Mouse (Mus musculus): Measurements from ENCODE around the gene Rarg. TPM values are rescaled to one million over a fixed set of nuclear protein-coding genes. Genes with fewer than 3 reads are reported as not detected.

Rarg gene
- 6.0 and 7.4 TPM in 2 replicates for polyA plus RNA-seq (2015; fragmentation: Nextera tagmentation; extraction: Ambion mirVana)

GRCm38 (mm10) chr15:102257202-102258075, at the start of gene Rarg:
Rarg (minus strand) TSS chr15:102257517.
- DNase-seq (ENCODE audit: low spot score): no peak

GRCm38 (mm10) chr15:102302542-102302941, 45.2 kb upstream of the Rarg start:
- no peak for DNase-seq (ENCODE audit: low spot score)

DNA sequence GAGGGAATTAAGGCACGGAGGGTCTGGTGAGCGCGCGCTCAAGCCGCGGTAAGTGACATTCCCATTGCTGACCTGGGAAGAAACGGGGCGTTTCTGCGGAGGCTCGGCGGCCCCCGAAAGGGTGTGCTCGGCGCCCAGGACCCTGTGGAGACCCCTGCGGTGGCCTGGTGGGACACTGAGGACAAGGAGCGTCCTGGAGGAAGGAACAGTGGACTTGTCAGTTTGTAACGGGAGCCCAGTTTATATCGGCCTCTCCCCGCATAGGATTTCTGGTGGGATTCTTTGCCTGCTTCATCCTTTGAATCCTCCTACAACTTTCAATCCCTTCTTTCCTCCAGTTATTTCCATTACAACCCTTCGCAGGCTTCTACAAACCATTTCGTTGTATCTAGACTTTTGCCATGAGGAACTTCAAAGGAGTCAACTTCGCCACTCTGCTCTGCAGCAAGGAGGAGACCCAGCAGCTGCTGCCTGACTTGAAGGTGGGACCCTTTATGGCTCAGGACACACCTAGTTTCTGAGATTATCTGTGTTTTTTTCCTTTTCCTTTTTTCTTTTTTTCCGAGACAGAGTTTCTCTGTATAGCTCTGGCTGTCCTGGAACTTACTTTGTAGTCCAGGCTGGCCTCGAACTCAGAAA, 39.2 kb upstream of the Rarg start:
- DNase-seq (ENCODE audit: low spot score): no peak

- DNase-seq (ENCODE audit: low spot score): peak; percentile 93
Observed at GRCm38 (mm10) chr15:102295633-102296367, 38.5 kb upstream of the Rarg start, which contains the start of gene Espl1. Espl1 (plus strand) TSS chr15:102296266.

DNA sequence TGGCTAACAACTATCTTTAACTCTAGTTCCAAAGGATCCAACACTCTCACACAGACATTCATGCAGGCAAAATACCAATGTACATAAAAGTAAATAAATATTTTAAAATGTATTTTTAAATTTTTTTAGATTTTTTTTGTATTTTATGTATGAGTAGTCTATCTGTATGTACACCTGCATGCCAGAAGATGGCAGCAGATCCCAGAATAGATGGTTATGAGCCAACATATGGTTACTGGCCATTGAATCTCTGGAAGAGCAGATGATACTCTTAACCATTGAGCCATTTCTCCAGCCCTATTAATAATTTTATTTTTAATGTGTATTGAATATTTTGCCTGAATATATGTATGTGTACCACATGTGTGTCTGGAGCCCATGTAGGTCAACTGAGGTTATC, 30.1 kb upstream of the Rarg start:
- peak; percentile 55 for DNase-seq (ENCODE audit: low spot score)

DNA sequence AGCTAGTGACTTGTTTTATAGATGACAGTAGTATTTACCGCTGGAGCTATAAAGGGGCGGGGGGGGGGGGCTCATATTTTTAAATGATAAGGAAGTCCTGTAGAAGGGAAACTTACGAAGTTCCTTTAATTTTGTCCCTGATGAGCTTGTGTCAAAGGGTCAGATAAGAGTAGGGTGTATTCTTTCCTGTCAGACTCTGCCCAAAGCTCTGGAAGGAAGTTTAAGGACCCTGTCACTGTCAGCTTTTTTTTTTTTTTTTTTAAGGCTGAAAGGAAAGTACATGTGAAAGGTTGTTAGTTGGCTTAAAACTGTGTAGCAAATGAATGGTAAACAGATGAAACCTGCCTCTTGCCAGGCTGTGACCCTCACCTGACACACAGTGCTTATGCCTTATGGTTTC, 26.3 kb upstream of the Rarg start:
- no peak for DNase-seq (ENCODE audit: low spot score)

GRCm38 (mm10) chr15:102282463-102283292, 25.4 kb upstream of the Rarg start:
- no peak for DNase-seq (ENCODE audit: low spot score)

DNA sequence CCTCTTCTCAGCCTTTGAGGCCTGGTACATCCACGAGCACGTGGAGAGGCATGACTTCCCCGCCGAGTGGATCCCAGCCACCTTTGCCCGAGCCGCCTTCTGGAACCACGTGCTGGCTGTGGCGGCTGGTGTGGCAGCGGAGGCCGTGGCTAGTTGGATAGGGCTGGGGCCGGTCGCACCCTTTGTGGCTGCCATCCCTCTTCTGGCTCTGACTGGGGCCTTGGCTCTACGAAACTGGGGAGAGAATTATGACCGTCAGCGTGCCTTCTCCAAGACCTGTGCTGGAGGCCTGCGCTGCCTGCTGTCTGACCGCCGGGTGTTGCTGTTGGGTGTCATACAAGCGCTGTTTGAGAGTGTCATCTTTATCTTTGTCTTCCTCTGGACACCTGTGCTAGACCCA, 23.3 kb upstream of the Rarg start:
- DNase-seq (ENCODE audit: low spot score): no peak

DNA sequence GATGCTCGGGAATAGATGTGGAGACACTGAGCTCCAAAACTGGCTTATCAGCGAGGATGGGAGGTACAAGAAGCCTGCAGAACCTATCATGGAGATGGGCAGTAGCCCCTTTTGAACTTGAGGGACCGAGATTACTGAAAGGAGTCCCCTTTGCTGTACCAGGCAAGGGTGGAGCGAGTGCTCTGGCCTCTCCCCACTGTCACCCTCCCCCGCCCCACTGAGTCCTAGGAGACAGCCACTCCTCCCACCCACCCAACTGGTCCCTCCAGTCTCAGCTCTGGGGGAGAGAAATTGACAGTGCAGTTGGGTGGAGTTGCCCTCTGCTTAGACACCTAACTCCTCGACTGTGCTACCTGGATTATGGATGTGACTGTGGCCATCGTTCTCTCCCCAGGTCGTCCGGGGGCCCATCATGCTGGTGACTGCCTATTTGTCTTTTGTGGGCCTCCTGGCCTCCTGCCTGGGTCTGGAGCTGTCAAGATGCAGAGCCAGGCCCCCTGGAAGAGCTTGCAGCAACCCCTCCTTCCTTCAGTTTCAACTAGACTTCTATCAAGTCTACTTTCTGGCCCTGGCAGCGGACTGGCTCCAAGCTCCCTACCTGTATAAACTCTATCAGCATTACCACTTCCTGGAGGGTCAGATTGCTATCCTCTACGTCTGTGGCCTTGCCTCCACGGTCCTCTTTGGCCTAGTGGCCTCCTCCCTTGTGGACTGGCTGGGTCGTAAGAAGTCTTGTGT, 22.6 kb upstream of the Rarg start:
- DNase-seq (ENCODE audit: low spot score): no peak

- peak; percentile 93 for DNase-seq (ENCODE audit: low spot score)
Observed at GRCm38 (mm10) chr15:102279092-102279782, 21.9 kb upstream of the Rarg start, which contains the start of gene Mfsd5. Mfsd5 (plus strand) TSS chr15:102279454.

- no peak for DNase-seq (ENCODE audit: low spot score)
Observed at GRCm38 (mm10) chr15:102278726-102279091, 21.4 kb upstream of the Rarg start.

DNA sequence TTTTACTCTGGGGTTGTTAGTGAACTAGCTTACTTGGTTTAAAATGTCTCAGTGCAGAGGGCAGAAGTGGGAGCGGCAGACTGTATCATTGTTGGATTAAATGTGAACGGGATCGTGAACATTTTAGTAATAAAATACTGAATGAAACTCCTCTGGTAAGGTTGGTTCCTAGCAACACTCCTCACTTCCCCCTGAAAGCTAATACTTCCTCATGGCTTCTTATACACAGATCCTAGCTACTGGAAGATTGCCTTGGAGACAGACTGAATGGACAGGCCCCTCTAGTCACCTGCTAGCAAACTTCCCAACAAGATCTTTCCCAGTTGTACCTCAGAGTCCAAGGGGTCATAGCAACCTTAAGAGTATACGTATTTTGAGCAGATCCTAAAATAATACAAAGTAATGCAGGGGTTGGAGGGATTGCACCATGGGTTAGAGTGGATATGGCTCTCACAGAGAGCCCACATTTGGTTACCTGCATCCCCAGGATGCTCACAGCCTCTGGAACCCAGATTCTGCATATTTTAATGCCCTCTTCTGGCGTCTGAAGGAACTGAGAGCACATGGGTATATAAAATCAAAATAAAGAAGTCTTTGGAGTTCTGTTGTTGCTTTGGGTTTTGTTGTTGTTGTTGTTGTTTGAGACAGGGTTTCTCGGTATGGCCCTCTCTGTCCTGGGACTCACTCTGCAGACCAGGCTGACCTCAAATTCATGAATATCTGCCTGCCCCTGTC, 16.8 kb upstream of the Rarg start:
- no peak for DNase-seq (ENCODE audit: low spot score)

GRCm38 (mm10) chr15:102271441-102271840, 14.1 kb upstream of the Rarg start:
- DNase-seq (ENCODE audit: low spot score): no peak

DNA sequence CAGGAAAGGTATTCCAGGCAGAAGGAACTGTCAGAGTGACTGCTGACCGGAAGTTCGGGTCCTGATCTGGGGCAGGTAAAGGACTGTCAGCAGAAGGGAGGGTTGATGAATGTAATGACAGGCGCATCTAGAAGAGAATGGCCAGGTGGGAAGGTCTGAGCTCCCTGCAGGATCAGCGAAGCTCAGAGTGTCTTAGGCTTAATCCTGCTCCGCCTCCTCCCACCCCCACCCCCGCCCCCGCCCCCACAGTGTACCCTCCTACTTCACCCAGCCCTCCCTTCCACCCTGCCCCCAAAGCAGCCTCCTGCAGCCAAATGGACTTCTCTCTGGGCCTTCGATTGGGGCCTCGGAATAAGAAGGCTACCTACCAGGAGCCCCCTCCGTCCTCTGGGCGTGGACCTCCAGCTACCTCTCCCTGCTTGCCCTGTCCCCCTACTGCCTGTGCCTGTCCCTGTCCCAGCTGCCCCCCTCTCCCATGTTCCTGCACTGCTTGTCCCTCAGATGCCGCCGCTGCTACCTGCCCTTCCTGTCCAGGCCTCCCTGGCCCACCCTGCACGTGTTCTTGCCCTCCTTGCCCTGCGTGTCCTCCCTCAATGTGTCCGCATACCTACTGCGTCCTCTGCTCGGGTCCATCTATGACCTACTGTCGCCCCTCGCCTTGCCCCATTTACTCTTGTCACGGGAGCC, 13.1 kb upstream of the Rarg start, which contains the start of gene Gm9918:
Gene Gm9918, plus strand, starts transcription at position 290 of the 687 bp plus-strand sequence.
- DNase-seq (ENCODE audit: low spot score): no peak

DNA sequence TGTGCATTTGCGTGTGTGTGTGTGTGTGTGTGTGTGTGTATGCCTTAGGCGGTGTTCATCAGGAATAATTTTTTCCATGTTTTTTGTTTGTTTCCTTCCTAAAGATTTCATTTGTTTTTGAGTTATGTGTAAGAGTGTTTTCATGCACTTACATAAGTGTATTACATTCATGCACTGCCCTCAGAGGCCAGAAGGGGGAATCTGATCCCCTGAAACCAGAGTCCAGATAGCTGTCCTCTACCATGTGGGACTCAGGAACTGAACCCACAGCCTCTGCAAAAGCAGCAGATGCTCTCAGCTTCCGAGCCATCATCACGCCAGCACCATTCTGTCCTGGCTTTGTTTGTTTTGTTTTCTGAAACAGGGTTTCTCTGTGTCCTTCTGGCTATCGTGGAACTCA, 8.2 kb upstream of the Rarg start:
- DNase-seq (ENCODE audit: low spot score): no peak

- DNase-seq (ENCODE audit: low spot score): no peak
Observed at GRCm38 (mm10) chr15:102263037-102263436, 5.7 kb upstream of the Rarg start.

- no peak for DNase-seq (ENCODE audit: low spot score)
Observed at GRCm38 (mm10) chr15:102262582-102262981, 5.3 kb upstream of the Rarg start.

DNA sequence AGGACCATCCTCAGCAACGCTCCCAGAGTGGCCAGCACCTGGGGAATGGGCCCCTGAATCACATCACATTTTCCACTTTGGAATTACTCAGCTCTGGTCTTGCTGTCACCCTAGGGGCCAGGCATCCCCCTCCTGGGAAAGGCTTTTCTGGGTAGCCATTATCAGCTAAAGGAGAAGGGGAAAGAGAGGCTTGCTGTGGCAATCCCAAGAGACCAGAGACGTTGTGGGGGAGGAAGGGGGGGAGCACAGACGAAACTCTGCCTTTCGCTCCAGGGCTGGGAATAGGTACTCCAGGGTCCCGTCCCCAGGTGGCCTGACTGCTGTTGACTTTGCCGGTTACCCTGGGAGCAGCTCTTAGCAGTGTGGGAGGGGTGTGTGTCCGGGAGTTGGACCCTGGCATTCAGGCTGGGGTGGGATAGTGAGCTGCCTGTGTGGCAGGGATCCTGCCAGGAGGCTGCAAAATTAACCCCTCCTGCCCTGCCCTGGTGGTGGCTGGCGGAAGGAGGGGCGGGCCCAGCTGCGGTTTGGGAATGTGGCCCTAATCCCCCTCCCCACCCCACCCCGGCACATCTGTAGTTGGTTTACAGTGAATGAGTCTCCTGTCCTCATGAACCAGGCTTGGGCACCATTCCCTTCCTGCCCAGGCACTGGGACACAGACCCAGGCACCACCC, 1.4 kb upstream of the Rarg start:
- DNase-seq (ENCODE audit: low spot score): no peak

All from thymus, postnatal 0 days (tissue).